Mouse (Mus musculus) bone marrow, adult 2 months (tissue): ENCODE data around the gene Hist1h1c. TPM values are rescaled to one million over a fixed set of nuclear protein-coding genes. Genes with fewer than 3 reads are reported as not detected.

Source experiments
- H3K27ac ChIP-seq: fragments of 200-500 bp; 2 replicates; pipeline ENCODE4 v1.5.1; 2012; ENCODE audit warnings: low read depth, mild to moderate bottlenecking, control low read depth, inconsistent platforms, low read length; ENCODE audit not compliant: control insufficient read depth, poor library complexity, insufficient read depth
- H3K4me1 ChIP-seq: fragments of 200-500 bp; 2 replicates; pipeline ENCODE4 v1.6.1; 2011; ENCODE audit warnings: low read length; ENCODE audit not compliant: control insufficient read depth, insufficient read depth
- H3K4me3 ChIP-seq: fragments of 200-500 bp; replicated peaks from 2 replicates; pipeline ENCODE3; 2011; ENCODE audit warnings: mild to moderate bottlenecking, low read depth, low read length, control low read depth; ENCODE audit not compliant: control insufficient read depth
- CTCF ChIP-seq: fragments of 200-500 bp; IDR thresholded peaks from 2 replicates; pipeline ENCODE4 v1.5.1; 2011; ENCODE audit warnings: low read length, control low read depth; ENCODE audit not compliant: control insufficient read depth, insufficient read depth
- POLR2A ChIP-seq: fragments of 200-500 bp; IDR thresholded peaks from 2 replicates; pipeline ENCODE4 v1.6.1; 2011; ENCODE audit warnings: low read depth, mild to moderate bottlenecking, control low read depth, low read length, borderline replicate concordance; ENCODE audit not compliant: control insufficient read depth
- WGBS: fragments of 180-500 bp; shearing (Covaris S2); methylation state at CpG from one replicate; pipeline ENCODE4 v1.1.7; 2018; 5-methylcytosine and 5-hydroxymethylcytosine counted together
- polyA plus RNA-seq: library from polyadenylated mRNA; stranded (reverse); fragments of >200 nt; gene quantifications from 2 replicates; pipeline ENCODE4 v1.2.4, GENCODE M21; 2011; ENCODE audit warnings: low replicate concordance; ENCODE audit not compliant: missing spikeins, insufficient read depth, insufficient read length

Hist1h1c gene
- polyA plus RNA-seq, 1 experiment, result 108 TPM

DNA sequence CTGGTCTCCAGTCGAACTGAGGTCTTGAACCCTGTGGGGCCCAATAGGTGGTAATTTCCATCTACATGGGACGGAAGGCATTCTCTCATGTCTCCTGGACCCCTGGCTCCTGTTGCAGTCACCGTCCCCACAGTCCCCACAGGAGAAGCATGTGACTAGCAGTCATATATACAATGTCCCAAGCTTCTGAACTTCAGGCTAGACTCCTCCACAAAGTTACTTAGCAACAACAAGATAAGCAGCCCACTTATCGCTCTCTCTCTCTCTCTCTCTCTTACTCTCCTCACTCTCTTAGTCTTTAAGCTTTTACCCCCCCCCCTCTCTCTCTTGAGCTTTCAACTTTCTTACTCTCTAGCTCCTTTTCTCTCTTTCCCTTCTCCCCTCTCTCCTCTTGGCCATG lies 14.4 kb upstream of the Hist1h1c start:
- WGBS, result 74% methylated on average over 4 of the region's 4 CpGs
- Histone ChIP-seq H3K4me3 (no peak overlapping the region), H3K4me1 (peaks cover 4% of the 10 kb centered on the region; the same call in 1 of the 2 replicates), H3K27ac (no peak overlapping the region)
- no peak for TF ChIP-seq POLR2A
- no peak for TF ChIP-seq CTCF

DNA sequence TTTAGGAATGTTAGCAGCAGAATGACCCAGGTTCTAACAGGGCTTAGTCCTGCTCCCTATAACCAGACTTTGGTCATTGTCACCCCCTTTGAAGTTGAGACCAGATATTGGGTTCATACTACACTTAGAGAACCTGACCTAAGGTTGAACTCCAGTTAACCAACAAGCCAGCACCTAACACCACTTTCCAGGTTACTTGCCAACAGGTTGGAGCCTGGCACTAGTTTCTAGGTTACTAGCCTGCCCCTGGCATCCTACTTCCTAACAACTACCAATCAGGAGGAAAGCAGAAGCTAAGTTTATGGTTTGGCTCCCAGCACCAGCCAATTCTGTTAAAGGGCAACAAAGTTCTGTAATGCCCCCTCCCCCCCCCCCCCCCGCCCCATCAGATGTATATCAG lies 13.4 kb upstream of the Hist1h1c start:
- H3K27ac ChIP-seq, result no peak overlapping the region
- H3K4me1 ChIP-seq, result peaks cover 6% of the 10 kb centered on the region; the same call in 1 of the 2 replicates
- no peak overlapping the region for H3K4me3 ChIP-seq
- WGBS, result 40% methylated on average over 1 of the region's 1 CpGs
- no peak for TF ChIP-seq CTCF
- TF ChIP-seq POLR2A, result no peak

DNA sequence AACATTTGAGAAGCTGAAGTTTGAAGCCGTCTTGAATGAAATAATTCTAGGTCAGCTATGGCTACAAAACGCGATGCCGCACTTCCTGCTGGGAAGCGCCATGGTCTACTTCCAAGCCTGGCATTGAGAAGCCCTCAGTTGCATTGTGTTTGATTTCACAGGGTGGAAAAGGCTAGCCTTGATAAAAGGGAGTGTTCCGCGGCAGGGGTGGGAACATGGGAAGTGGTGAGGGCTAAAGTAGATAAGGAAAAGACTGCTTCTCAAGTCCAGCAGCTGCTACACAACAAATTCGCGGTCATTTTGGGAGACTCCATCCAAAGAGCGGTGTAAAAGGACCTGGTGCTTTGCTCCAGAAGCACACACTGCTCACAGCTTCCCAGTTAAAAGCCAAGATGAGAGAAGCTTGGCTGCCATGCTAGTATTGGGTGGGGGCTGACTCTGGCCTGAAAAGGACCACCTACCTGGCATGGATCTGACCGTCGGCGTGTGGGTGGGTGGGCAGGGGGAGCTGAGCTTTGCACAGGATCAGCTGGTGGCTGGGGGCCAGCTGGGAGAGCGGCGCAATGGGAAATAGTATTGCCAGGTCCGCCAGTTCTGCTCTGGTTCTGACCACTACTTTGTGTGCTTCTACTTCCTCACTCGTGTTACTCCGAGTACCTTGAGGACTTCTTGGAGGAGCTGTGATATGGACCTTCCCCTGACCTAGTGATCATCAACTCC lies 10.0 kb upstream of the Hist1h1c start:
- TF ChIP-seq POLR2A (no peak), CTCF (no peak)
- peak overlapping the region; percentile 65 for H3K27ac ChIP-seq
- H3K4me3 ChIP-seq, result no peak overlapping the region
- 57% methylated on average over 18 of the region's 18 CpGs for WGBS
- H3K4me1 ChIP-seq, result peaks cover 6% of the 10 kb centered on the region; the same call in 1 of the 2 replicates

DNA sequence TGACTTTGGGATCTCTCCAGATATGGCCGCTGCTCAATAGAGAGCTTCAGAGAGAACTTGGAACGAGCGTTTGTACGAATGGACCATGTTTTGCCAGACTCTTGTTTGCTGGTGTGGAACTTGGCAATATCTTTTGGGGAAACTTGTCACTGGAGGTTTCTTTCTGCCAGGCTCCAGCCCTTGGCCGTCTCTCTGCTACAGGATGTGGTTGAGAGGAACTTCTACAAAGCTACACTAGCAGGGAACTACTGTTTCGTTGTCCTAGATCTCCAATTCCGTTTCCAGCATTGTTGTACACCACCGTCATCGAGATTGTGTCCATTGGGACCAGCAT lies 9.4 kb upstream of the Hist1h1c start:
- 10% methylated on average over 9 of the region's 9 CpGs for WGBS
- Histone ChIP-seq H3K4me1 (peaks cover 6% of the 10 kb centered on the region; the same call in 1 of the 2 replicates), H3K27ac (peak overlapping the region; percentile 65)

DNA sequence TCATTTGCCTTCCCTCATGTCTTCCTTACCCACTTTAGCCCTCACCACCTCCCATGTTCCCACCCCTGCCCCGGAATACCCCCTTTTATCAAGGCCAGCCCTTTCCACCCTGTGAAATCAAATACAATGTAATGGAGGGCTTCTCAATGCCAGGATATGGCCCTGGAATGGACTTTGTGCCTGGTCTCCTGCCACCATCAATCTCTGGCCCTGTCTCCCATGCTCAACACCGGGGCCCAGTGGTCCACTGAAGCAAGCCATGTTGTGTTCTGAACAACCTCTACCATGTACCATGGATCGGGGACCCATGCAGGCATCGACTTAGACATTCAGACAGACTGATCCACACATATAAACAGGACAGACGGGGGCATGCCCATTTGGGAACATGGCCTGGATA lies 8.9 kb upstream of the Hist1h1c start:
- H3K27ac ChIP-seq, result no peak overlapping the region; the same call in 1 of the 2 replicates

More for the DNA sequence above, 9.4 kb upstream of the Hist1h1c start:
- no peak overlapping the region for H3K4me3 ChIP-seq
- no peak for TF ChIP-seq POLR2A
- no peak for TF ChIP-seq CTCF

DNA sequence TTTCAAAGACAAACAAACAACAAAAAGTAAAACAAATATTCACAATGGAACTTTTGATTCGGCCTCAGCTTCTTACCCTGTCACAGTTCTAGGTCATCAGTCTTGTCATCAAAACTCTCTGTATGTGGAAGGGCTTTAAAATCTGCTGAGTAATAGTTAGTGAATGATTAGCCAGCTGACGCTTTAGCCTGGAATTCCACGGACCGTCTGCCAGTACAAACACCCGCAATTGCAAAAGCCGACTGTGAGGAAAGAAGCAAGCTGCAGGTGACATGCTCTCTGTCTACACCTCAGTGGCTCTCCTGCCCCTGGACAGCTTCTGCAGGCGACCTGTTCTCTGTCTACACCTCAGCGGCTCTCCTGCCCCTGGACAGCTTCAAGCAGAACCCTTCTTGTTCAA lies 8.1 kb upstream of the Hist1h1c start:
- H3K4me1 ChIP-seq, result peaks cover 6% of the 10 kb centered on the region; the same call in 1 of the 2 replicates
- 56% methylated on average over 8 of the region's 8 CpGs for WGBS
- no peak for TF ChIP-seq POLR2A
- no peak overlapping the region for H3K27ac ChIP-seq
- H3K4me3 ChIP-seq, result no peak overlapping the region

More for the DNA sequence above, 8.9 kb upstream of the Hist1h1c start:
- H3K4me1 ChIP-seq, result peaks cover 6% of the 10 kb centered on the region; the same call in 1 of the 2 replicates
- WGBS, result 87% methylated on average over 5 of the region's 5 CpGs
- TF ChIP-seq POLR2A, result no peak
- TF ChIP-seq CTCF, result no peak
- H3K4me3 ChIP-seq, result no peak overlapping the region

DNA sequence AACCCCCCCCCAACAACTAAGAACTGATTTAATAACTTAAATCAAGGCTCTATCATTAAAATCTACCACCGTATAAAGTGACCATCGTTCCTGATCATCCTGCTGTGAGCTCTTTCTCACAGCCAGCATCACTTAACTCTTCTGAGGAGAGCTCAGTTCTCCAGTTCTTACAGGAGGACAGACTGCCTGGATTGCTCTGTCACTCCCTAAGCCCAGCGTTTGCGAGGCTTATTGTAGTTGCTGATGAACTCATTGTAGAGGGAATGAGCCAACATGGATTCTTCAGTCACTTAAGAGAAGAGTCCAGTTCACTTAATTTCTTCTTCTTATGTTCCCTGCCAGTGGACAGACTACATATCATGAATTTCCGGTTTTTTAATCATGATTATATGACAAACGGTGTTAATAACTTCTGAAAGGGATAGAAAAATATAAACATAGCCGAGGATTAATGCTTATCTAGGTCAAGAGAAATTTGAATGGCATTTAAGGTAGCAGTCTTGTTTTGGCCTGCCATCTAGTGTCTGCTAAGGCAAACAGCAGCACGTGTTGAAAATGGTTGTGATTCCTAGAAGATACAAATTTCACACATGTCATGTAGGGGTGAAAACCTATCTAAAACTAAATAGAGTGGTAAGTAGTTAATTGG lies 6.3 kb upstream of the Hist1h1c start:
- H3K4me1 ChIP-seq, result peaks cover 6% of the 10 kb centered on the region; the same call in 1 of the 2 replicates
- H3K4me3 ChIP-seq, result no peak overlapping the region
- TF ChIP-seq CTCF, result peak; percentile 7; the same call in 1 of the 2 replicates
- TF ChIP-seq POLR2A, result no peak
- no peak overlapping the region for H3K27ac ChIP-seq
- 27% methylated on average over 8 of the region's 8 CpGs for WGBS

DNA sequence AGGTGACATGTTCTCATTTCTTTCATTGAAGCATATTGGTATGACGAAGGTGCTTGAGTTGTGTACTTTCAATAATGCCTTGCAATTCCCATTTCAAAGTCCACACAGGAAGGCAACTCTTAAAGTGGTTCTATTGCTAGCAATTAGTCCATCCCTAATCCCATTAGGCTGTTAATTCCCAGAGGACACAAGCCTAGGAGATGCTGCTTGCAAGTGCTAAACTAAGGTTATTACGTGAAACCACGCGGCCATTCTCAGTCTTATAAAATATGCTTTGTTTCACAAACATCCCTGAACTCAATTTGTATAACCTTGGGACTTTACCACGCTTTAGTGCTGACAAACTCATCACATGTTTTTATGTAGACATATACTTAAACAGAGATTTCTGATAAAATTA lies 1.5 kb upstream of the Hist1h1c start:
- TF ChIP-seq POLR2A, result no peak
- TF ChIP-seq CTCF, result no peak
- Histone ChIP-seq H3K27ac (no peak overlapping the region), H3K4me3 (no peak overlapping the region), H3K4me1 (no peaks in the 10 kb centered on the region)
- 92% methylated on average over 5 of the region's 5 CpGs for WGBS
